18 mouse cellular contexts compared by ENCODE assay signal in genomic region chr6:8420187-8420503, GRCm38 (mm10).
"Had no signal": no experiment of that assay in that cellular context is flagged by ENCODE, and none has a peak within 500 bp of the region (broad histone marks: within the 10 kb centered on the region; RNA-seq: fewer than 3 reads in every experiment).

No protein-coding gene starts in this region.

- DNase-seq: kidney, adult 11 months; kidney, adult 8-10 months; kidney, postnatal 25 days; layer of hippocampus, adult 9-11 months; left cerebral cortex, postnatal 4 days; liver, embryonic 13.5 days; lung, embryonic 14.5 days; midbrain, embryonic 14.5 days; right cerebral cortex, postnatal 14 days; right cerebral cortex, postnatal 4 days; thymus, postnatal 25 days had no signal

- ATAC-seq: lung, postnatal 0 days had no signal

- H3K4me3 ChIP-seq: intestine, embryonic 15.5 days; layer of hippocampus, adult 2 months; liver, embryonic 13.5 days; neural tube, embryonic 12.5 days; neural tube, embryonic 15.5 days had no signal

- H3K9ac ChIP-seq: intestine, embryonic 15.5 days; liver, embryonic 13.5 days; lung, embryonic 14.5 days; neural tube, embryonic 12.5 days; neural tube, embryonic 15.5 days had no signal

- H3K4me1 ChIP-seq: intestine, embryonic 15.5 days had no signal

- H3K4me2 ChIP-seq: intestine, embryonic 15.5 days; liver, embryonic 13.5 days; lung, embryonic 14.5 days; midbrain, embryonic 11.5 days; neural tube, embryonic 12.5 days; neural tube, embryonic 15.5 days had no signal

- H3K27me3 ChIP-seq: intestine, embryonic 15.5 days; liver, embryonic 13.5 days; neural tube, embryonic 12.5 days; neural tube, embryonic 15.5 days had no signal

- H3K9me3 ChIP-seq: intestine, embryonic 15.5 days; liver, embryonic 13.5 days; neural tube, embryonic 12.5 days; neural tube, embryonic 15.5 days had no signal

- H3K27ac ChIP-seq: intestine, embryonic 15.5 days; liver, embryonic 13.5 days; neural tube, embryonic 12.5 days; neural tube, embryonic 15.5 days; stomach, postnatal 0 days had no signal

- H3K36me3 ChIP-seq: intestine, embryonic 15.5 days; liver, embryonic 13.5 days; neural tube, embryonic 12.5 days; neural tube, embryonic 15.5 days had no signal
